13 mouse cellular contexts compared by ENCODE assay signal in genomic region chr2:60812949-60813348, GRCm38 (mm10).
DNase-seq lines count a peak whose midpoint lies in the region; ATAC-seq lines count a peak whose summit lies in the region.
"Had no signal": no experiment of that assay in that cellular context is flagged by ENCODE, and none has a peak within 500 bp of the region (broad histone marks: within the 10 kb centered on the region; RNA-seq: fewer than 3 reads in every experiment).

No protein-coding gene starts in this region.

- H3K27me3 ChIP-seq in limb, embryonic 15.5 days = no peaks in the 10 kb centered on the region
- H3K27me3 ChIP-seq in limb, embryonic 10.5 days (ENCODE audit: low read depth, poor library complexity, severe bottlenecking) = no peaks in the 10 kb centered on the region
- no peaks in the 10 kb centered on the region for H3K27me3 ChIP-seq in heart, embryonic 16.5 days (ENCODE audit: control insufficient read depth, insufficient read depth, low read length)
- peaks cover 13% of the 10 kb centered on the region for H3K27me3 ChIP-seq in midbrain, embryonic 13.5 days
- H3K27me3 ChIP-seq: stomach, embryonic 15.5 days had no signal

- WGBS in limb, embryonic 15.5 days = 73% methylated on average over 12 of the region's 12 CpGs
- 91% methylated on average over 12 of the region's 12 CpGs for WGBS in limb, embryonic 10.5 days
- 82% methylated on average over 12 of the region's 12 CpGs for WGBS in heart, embryonic 16.5 days
- 91% methylated on average over 12 of the region's 12 CpGs for WGBS in midbrain, embryonic 13.5 days

- H3K9me3 ChIP-seq in limb, embryonic 15.5 days = no peaks in the 10 kb centered on the region
- no peaks in the 10 kb centered on the region for H3K9me3 ChIP-seq in limb, embryonic 10.5 days (replicated peaks)
- no peaks in the 10 kb centered on the region for H3K9me3 ChIP-seq in heart, embryonic 16.5 days (replicated peaks; ENCODE audit: control insufficient read depth, low read length)
- H3K9me3 ChIP-seq in midbrain, embryonic 13.5 days = no peaks in the 10 kb centered on the region
- H3K9me3 ChIP-seq: forebrain, embryonic 13.5 days; stomach, embryonic 15.5 days had no signal

- no peak overlapping the region for H3K4me2 ChIP-seq in limb, embryonic 15.5 days
- H3K4me2 ChIP-seq in heart, embryonic 16.5 days (ENCODE audit: low read depth, low read length) = no peak overlapping the region
- H3K4me2 ChIP-seq in midbrain, embryonic 13.5 days (replicated peaks) = no peak overlapping the region
- H3K4me2 ChIP-seq: forebrain, embryonic 13.5 days; stomach, embryonic 15.5 days had no signal

- DNase-seq in gastrocnemius, postnatal 36 days = peak; percentile 19 to 37
- DNase-seq in gastrocnemius, postnatal 25 days = no peak
- no peak for DNase-seq in limb, embryonic 10.5 days (ENCODE audit: low spot score)
- peak; percentile 17 for DNase-seq in ZHBTc4 (ENCODE audit: low read depth, low spot score)
- DNase-seq: adrenal gland, adult 2 months; cerebellum, adult 9-10 months; kidney, adult 9 months had no signal

- H3K36me3 ChIP-seq in limb, embryonic 15.5 days = no peaks in the 10 kb centered on the region
- no peaks in the 10 kb centered on the region; the same call in 1 of the 2 replicates for H3K36me3 ChIP-seq in limb, embryonic 10.5 days
- no peaks in the 10 kb centered on the region for H3K36me3 ChIP-seq in heart, embryonic 16.5 days (ENCODE audit: control insufficient read depth, insufficient read depth)
- H3K36me3 ChIP-seq in midbrain, embryonic 13.5 days = no peaks in the 10 kb centered on the region
- H3K36me3 ChIP-seq: stomach, embryonic 15.5 days had no signal

- no peak for ATAC-seq in limb, embryonic 15.5 days (ENCODE audit: insufficient number of reproducible peaks, low FRiP score, low TSS enrichment, low read depth)
- ATAC-seq in heart, embryonic 16.5 days (replicated peaks; ENCODE audit: extremely low read depth, insufficient read depth, low FRiP score) = no peak
- ATAC-seq in midbrain, embryonic 13.5 days = no peak
- ATAC-seq: forebrain, embryonic 13.5 days; midbrain, embryonic 16.5 days had no signal

- peak overlapping the region; percentile 24 for H3K27ac ChIP-seq in limb, embryonic 15.5 days
- H3K27ac ChIP-seq in limb, embryonic 10.5 days = no peak overlapping the region
- H3K27ac ChIP-seq in heart, embryonic 16.5 days (ENCODE audit: low read length) = peak overlapping the region; percentile 37
- H3K27ac ChIP-seq in midbrain, embryonic 13.5 days = no peak overlapping the region
- H3K27ac ChIP-seq: forebrain, embryonic 13.5 days; stomach, embryonic 15.5 days had no signal

- H3K4me1 ChIP-seq in limb, embryonic 15.5 days = peaks cover 38% of the 10 kb centered on the region
- H3K4me1 ChIP-seq in limb, embryonic 10.5 days = peaks cover 44% of the 10 kb centered on the region
- H3K4me1 ChIP-seq in heart, embryonic 16.5 days (ENCODE audit: control insufficient read depth, insufficient read depth, low read length) = peaks cover 40% of the 10 kb centered on the region
- H3K4me1 ChIP-seq in midbrain, embryonic 13.5 days (replicated peaks) = no peaks in the 10 kb centered on the region
- H3K4me1 ChIP-seq: forebrain, embryonic 13.5 days had no signal

- H3K9ac ChIP-seq in limb, embryonic 15.5 days = no peak overlapping the region
- H3K9ac ChIP-seq in heart, embryonic 16.5 days (ENCODE audit: low read length) = no peak overlapping the region
- H3K9ac ChIP-seq in midbrain, embryonic 13.5 days (replicated peaks) = no peak overlapping the region
- H3K9ac ChIP-seq: forebrain, embryonic 13.5 days; stomach, embryonic 15.5 days had no signal

- intact Hi-C loops in gastrocnemius, postnatal 36 days (cut with DNase I) = no loop called here

- H3K4me3 ChIP-seq in limb, embryonic 15.5 days = no peak overlapping the region
- no peak overlapping the region for H3K4me3 ChIP-seq in limb, embryonic 10.5 days
- H3K4me3 ChIP-seq in heart, embryonic 16.5 days (ENCODE audit: low read length) = no peak overlapping the region
- H3K4me3 ChIP-seq in midbrain, embryonic 13.5 days (replicated peaks) = no peak overlapping the region
- H3K4me3 ChIP-seq: forebrain, embryonic 13.5 days; stomach, embryonic 15.5 days had no signal

Comparison
In these comparisons a context has a peak if more than half of its experiments do, and no peak if none do; other contexts are left out.
1. DNase-seq: peak in gastrocnemius, postnatal 36 days (2 of 2) and ZHBTc4 (single experiment); none in gastrocnemius, postnatal 25 days (single experiment) and limb, embryonic 10.5 days (single experiment).
2. H3K27ac ChIP-seq: peak in limb, embryonic 15.5 days (single experiment) and heart, embryonic 16.5 days (single experiment); none in limb, embryonic 10.5 days (single experiment) and midbrain, embryonic 13.5 days (single experiment).